Mouse (Mus musculus) layer of hippocampus, postnatal 10 days (tissue): ENCODE measurements around the gene Faf2. TPM values are rescaled to one million over a fixed set of nuclear protein-coding genes. Genes with fewer than 3 reads are reported as not detected.
A peak's percentile ranks its signal among the peaks of the same experiment; 100 is the strongest.

Experiments
- DNase-seq, 2 experiments: peaks; one replicate each; pipeline ENCODE4 v3.0.0; 2021; ENCODE audit warnings: low spot score in 2 of 2
- long read RNA-seq: library from polyadenylated mRNA; stranded (forward); transcript quantifications from one replicate; pipeline ENCODE4 v2.0.0, GENCODE M21; 2023
- total RNA-seq, 2 experiments: library from RNA; stranded (reverse); gene quantifications; 2 replicates each; pipeline ENCODE4 v1.2.3; 2021

The Faf2 gene
- total RNA-seq = 10 to 100 TPM; 48.3 to 52.7 TPM
- long read RNA-seq, full-length matches to known transcripts = 20 of 33 reads
- long read RNA-seq, partial matches to known transcripts = 2 of 33 reads
- long read RNA-seq, other reads (novel, unspliced or antisense) = 11 of 33 reads

- DNase-seq = peak; percentile 100
Observed at GRCm38 (mm10) chr13:54621155-54621932, at the start of gene Faf2. Faf2 (plus strand) TSS chr13:54621784.

- no peak for DNase-seq
Observed at GRCm38 (mm10) chr13:54572621-54573020, 49.0 kb upstream of the Faf2 start.

DNA sequence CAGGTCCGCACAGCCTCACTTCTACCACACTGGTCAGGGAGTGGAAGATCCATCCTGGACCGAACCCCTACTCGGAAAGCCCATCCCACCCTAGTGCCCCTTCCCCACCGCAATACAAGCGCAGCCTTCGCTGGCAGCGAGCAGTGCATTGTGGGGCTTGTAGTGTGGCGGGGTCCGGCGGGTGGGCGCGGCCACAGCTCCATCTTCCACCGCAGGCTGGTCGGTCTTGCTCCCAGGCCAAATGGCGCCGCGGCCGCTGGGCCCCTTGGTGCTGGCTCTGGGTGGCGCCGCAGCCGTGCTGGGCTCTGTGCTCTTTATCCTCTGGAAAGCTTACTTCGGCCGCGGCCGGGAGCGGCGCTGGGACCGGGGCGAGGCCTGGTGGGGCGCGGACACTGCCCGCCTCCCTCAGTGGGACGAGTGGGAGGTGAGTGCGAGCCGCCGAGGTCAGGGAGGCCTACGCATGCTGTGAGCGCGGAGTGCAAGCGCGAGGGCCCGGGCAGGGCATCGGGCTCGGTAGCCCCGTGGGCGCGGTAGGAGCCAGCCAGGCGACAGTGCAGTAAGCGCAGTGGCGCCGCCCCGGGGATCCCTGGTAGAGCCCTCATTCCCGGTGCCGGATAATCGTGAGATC, 46.6 kb upstream of the Faf2 start, which contains the start of gene Arl10:
TSS of gene Arl10 (plus strand) at position 162 of the 628 bp plus-strand sequence.
- DNase-seq = peak; percentile 75 to 84

DNA sequence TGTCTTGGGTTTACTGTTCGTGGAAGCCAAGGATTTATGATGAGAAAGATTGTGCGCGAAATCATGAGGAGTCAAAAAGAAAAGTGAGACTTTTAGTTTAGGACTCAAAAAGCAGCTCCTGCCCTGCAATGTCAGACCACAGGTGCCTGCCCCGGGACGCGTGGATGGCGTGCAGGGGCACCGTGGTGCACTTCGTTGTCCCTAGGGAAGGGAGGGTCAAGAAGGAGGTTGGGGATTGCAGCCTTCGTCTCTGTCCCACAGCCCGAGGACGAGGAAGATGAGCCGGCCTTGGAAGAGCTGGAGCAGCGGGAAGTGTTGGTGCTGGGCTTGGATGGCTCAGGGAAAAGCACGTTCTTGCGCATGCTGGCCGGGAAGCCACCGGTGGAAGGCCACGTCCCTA, 46.1 kb upstream of the Faf2 start:
- DNase-seq = no peak

DNA sequence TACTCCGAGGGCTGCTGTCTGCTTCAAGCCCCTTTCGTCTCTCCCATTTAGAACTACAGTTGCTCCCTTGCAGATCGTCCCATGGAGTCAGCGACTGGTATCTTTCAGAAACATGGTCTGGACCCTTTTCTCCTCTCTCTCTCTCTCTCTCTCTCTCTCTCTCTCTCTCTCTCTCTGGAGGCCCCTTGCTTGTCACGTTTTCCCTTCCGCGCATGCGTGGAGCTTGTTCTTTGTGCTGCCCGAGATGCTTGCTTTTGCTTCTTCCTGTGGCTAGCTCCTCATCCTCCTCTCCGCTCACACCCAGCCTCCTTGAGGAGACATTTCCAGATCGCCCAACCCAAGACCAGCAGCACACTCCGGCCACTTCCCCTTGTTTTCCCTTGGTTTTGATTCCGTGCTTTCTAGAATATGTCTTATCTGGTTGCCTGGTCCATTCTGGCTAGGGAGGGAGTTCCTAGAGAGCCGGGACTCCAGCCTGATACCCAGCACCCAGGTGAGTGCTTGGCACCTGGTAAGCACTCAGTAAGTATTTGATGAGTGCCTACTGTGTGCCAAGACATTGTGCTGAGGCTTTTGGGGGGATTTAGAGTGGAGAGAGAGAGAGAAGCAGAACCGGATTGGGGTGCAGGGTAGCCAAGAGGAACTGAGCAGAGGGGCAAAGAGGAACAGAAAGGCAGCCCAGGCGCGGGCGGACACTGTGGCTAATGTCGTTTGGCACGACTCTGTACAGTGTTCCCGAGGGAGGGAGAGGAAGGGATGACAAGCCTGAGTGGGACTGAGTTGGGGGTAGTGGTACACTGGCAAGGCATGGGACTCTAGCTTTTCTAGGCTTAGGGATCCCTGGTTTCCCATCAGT, 43.7 kb upstream of the Faf2 start:
- DNase-seq = no peak

GRCm38 (mm10) chr13:54581385-54581784, 40.2 kb upstream of the Faf2 start:
- no peak for DNase-seq

- no peak for DNase-seq
Observed at GRCm38 (mm10) chr13:54582126-54582525, 39.5 kb upstream of the Faf2 start.

- no peak for DNase-seq
Observed at GRCm38 (mm10) chr13:54582860-54583259, 38.7 kb upstream of the Faf2 start.

DNA sequence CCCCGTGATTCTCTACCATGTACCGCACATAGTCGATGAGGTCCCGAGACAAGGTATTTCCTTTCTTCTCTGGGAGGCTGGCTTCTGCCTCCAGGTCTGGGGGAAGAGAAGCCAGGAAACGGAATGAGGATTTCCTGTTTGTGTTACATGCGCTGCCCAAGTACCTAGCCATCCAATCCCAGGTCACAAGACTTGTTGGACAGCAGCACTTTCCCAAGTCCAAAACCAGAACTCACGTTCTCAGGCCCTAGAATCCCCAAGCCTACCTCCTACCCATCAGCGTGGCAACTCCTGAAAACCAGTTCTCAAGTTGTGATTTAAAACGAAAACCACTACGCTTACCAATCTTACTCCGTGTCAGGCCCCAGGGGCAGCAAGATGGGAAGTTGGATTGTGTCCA, 35.8 kb upstream of the Faf2 start:
- DNase-seq = no peak

DNA sequence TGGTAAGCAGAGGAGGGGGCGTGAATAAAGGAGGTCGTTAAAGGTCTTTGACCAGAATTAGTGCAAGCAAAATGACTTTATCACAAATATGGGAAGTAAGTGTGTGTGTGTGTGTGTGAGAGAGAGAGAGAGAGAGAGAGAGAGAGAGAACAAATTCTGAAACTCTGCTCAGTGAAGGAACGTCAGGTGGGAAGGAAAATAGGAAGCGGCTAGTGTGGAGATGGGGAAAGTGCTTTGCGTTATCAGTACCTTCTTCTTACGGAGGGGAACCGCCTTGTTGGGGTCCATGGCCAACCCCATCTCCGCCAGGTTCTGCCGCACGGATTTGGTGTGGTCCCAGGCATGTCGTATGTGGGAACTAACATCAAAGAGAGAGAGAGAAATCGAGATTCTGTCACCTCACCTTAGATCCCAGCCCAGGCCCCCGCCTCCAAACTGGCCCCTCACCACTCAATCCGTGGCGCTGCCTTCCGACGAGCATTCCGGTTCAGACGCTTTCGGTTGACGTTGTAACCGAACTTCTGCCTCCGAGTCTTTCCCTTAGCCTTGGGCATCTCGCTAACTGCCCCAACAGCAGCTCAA, 32.1 kb upstream of the Faf2 start:
- no peak for DNase-seq

GRCm38 (mm10) chr13:54589996-54590951, 31.3 kb upstream of the Faf2 start, which contains the start of the genes Nop16 and Higd2a:
Nop16 (minus strand) TSS chr13:54590090.
Higd2a (plus strand) TSS chr13:54590207.
- peak; percentile 94 for DNase-seq

DNA sequence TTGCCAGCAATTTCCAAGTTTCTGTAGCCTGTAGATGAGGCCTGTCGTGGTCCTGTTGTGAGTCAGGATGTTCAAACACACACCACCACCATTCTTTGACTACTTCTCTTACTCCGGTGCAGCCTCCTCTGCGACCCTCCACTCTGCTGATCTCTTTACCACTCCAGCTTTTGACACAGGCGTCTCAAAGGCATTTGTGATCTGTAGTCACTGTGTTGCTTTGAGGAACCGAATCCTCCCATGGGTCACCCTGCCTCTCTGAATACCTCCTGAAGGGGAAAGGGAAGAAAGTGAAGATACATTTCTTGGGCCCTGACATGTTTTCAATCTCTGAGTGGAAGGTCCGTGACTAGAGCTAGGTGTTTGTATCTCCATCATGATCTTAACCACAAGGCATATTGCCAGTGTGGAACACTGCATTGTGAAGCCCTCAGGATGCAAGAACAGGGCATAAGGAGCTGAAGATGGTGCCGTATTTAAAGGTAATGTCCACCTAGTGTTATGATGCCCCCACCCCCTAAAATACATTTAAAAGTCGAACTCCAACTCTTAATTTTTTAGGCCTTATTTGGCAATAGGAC, 29.7 kb upstream of the Faf2 start:
- DNase-seq = no peak

GRCm38 (mm10) chr13:54593617-54594016, 28.0 kb upstream of the Faf2 start:
- no peak for DNase-seq

GRCm38 (mm10) chr13:54596107-54596690, 25.4 kb upstream of the Faf2 start:
- no peak for DNase-seq

DNA sequence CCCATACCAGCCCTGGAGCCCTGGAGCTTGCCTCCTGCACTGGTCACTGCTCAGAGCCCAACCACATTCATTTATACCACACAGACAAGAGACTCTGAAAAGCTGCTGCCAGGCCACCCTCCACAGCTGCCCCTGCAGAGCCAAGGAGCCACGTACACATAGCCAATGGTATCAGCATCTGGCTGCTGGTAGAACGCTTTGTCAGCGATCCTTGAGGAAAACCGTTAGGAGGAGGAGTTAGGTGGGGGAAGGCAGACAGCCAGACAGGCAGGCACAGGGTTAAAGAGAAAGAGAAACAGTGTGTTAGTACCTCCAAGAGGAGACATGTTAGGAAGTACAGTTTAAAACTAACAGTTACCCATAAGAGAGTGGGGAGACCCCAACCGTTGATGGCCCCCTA, 24.7 kb upstream of the Faf2 start:
- no peak for DNase-seq

DNA sequence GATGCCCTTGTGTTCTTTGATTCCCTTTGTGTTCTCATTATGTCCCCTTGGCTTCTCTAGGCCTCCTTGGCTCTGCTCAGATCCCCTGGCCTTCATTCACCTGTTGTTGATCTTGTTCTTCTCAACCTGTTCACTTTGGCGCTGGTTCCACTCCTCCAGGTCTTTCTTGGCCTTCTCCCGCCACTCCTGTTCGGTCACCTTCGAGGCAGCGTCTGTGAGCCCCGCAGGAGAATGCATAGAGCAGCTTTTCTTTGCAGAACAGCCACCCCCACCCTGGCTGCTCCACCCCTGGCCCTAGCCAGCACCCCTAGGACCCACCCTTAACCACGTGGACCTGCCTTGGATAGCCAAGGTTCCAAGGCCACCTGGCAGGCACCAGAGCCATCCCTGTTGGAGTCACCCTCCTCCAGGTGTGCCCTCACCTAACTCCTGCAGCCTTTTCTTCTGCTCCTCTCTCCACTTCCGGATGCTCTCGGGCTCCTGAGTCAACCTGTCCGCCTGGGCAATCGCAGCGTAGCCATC, 22.9 kb upstream of the Faf2 start:
- DNase-seq = no peak

DNA sequence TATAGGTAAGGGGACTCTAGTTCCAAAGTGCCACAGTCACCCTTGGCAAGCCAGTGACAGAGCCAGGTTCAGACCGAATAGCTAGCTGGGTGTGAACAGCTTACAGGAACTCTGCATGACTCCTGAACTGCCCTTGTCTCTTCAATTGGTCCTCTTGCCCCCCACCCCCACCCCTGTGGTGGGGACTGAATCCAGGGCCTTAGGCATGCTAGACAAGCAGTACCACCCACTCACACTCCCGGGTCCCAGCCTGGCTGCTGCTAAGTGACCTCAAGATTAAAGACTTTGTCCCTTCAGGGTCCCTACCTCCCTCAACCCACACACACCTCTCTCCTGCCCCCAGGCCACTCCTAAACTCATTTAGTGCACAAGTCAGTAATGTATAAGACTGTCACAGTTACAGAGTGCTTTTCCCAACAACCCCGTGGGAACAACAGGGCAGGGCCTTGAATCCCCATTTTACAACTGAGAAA, 18.9 kb upstream of the Faf2 start:
- DNase-seq = no peak

GRCm38 (mm10) chr13:54603501-54603900, 18.1 kb upstream of the Faf2 start:
- DNase-seq = no peak

GRCm38 (mm10) chr13:54604221-54604620, 17.4 kb upstream of the Faf2 start:
- no peak for DNase-seq
